In genomic region chr1:160286400-160287057, GRCm38 (mm10) we compare ENCODE assay signal across 12 mouse cellular contexts.
DNase-seq lines count a peak whose midpoint lies in the region; ATAC-seq lines count a peak whose summit lies in the region.
"Had no signal": no experiment of that assay in that cellular context is flagged by ENCODE, and none has a peak within 500 bp of the region (broad histone marks: within the 10 kb centered on the region; RNA-seq: fewer than 3 reads in every experiment).

No protein-coding gene starts in this region.

- DNase-seq in heart, adult 11 months: peak; percentile 55
- DNase-seq in heart, postnatal 14 days: no peak
- peak; percentile 72 for DNase-seq in cerebellum, adult 11-12 months
- DNase-seq in testis, postnatal 14 days (ENCODE audit: low spot score): no peak
- no peak for DNase-seq in kidney, adult 11 months
- DNase-seq in adrenal gland, adult 8-10 months: no peak

- WGBS in forebrain, embryonic 16.5 days: 19% methylated on average over 7 of the region's 7 CpGs

- peak overlapping the region; percentile 89 for H3K27ac ChIP-seq in forebrain, embryonic 16.5 days (ENCODE audit: low read length)
- H3K27ac ChIP-seq: heart, embryonic 15.5 days; kidney, embryonic 15.5 days; liver, embryonic 12.5 days had no signal

- no peaks in the 10 kb centered on the region for H3K9me3 ChIP-seq in forebrain, embryonic 16.5 days (ENCODE audit: control insufficient read depth, low read length)
- H3K9me3 ChIP-seq: heart, embryonic 15.5 days; kidney, embryonic 15.5 days; liver, embryonic 12.5 days had no signal

- H3K4me3 ChIP-seq in forebrain, embryonic 16.5 days (replicated peaks; ENCODE audit: low read length): no peak overlapping the region
- H3K4me3 ChIP-seq: erythroblast, embryonic 14.5 days; heart, embryonic 15.5 days; kidney, embryonic 15.5 days; liver, embryonic 12.5 days had no signal

- intact Hi-C loops in heart, postnatal 14 days (cut with DNase I): no loop called here

- peak; percentile 89 for ATAC-seq in forebrain, embryonic 16.5 days
- ATAC-seq in megakaryocyte progenitor cell, adult 5-6 weeks (replicated peaks; ENCODE audit: poor library complexity): peak; percentile 25; the same call in 1 of the 2 replicates
- ATAC-seq: liver, embryonic 12.5 days had no signal

- H3K36me3 ChIP-seq in forebrain, embryonic 16.5 days (ENCODE audit: control insufficient read depth, insufficient read depth): no peaks in the 10 kb centered on the region
- H3K36me3 ChIP-seq: heart, embryonic 15.5 days; kidney, embryonic 15.5 days; liver, embryonic 12.5 days had no signal

- peaks cover 20% of the 10 kb centered on the region for H3K4me1 ChIP-seq in forebrain, embryonic 16.5 days (replicated peaks; ENCODE audit: control insufficient read depth, insufficient read depth, low read length)

- H3K27me3 ChIP-seq in forebrain, embryonic 16.5 days (replicated peaks; ENCODE audit: control insufficient read depth, insufficient read depth, low read length): no peaks in the 10 kb centered on the region
- H3K27me3 ChIP-seq: heart, embryonic 15.5 days; kidney, embryonic 15.5 days; liver, embryonic 12.5 days had no signal

- peak overlapping the region; percentile 19; the same call in 1 of the 2 replicates for H3K4me2 ChIP-seq in forebrain, embryonic 16.5 days (ENCODE audit: low read length)
- H3K4me2 ChIP-seq: heart, embryonic 15.5 days; kidney, embryonic 15.5 days; liver, embryonic 12.5 days had no signal

- 0 out of 2 replicates have a peak overlapping the region, but pooled peaks have one; percentile 3 for H3K9ac ChIP-seq in forebrain, embryonic 16.5 days (replicated peaks; ENCODE audit: low read depth, low read length)
- H3K9ac ChIP-seq: heart, embryonic 15.5 days; kidney, embryonic 15.5 days; liver, embryonic 12.5 days had no signal

Comparison
In these comparisons a context has a peak if more than half of its experiments do, and no peak if none do; other contexts are left out.
1. DNase-seq: peak in heart, adult 11 months (single experiment) and cerebellum, adult 11-12 months (single experiment); none in heart, postnatal 14 days (0 of 2), testis, postnatal 14 days (single experiment), kidney, adult 11 months (single experiment) and adrenal gland, adult 8-10 months (single experiment).